Mouse (Mus musculus) lung, postnatal 36 days (tissue): ENCODE data around the gene 1700003E16Rik.

Experiments
- DNase-seq: peaks from one replicate; pipeline ENCODE4 v3.0.0; 2022; ENCODE audit warnings: mixed read lengths

Gene 1700003E16Rik

GRCm38 (mm10) chr6:83207361-83208049 lies 51.3 kb downstream of the 1700003E16Rik start:
- no peak for DNase-seq

DNA sequence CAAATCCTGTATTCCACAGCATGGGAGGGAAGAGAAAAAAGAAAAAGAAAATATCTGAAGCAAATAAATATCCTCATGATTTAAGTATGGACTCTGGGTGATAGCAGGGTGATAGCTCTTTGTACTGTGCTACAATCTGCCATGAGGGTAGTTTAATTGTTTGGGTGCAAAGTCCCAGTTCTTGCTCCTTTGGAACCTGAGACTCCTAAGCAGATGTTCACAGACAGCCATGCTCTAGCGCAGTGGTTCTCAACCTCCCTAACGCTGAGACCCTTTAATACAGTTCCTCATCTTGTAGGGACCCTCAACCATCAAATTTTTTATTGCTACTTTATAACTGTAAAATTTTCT lies 51.8 kb downstream of the 1700003E16Rik start:
- no peak for DNase-seq

GRCm38 (mm10) chr6:83210495-83210894 lies 54.3 kb downstream of the 1700003E16Rik start:
- no peak for DNase-seq

DNA sequence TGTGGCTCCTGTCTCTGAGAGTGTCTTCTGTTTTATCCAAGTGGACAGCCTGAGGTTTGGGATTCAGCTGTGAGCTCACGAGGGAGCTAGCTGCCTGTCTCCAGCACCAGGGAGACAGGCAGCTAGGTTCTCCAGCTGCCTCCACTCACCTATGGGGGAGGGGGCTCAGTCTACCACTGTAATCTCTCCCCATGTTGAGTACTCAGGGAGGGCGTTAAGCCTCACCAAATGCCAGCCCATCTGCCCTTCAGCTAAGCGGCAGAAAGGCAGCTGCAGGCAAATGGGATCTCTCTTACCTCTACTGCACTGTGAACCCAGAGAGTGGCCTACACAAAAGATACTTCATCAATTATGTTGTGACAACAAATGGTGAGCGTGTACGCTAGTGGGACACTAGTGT lies 55.3 kb downstream of the 1700003E16Rik start:
- DNase-seq = no peak
